Mouse (Mus musculus): ENCODE results near the gene Fam3c.
A peak's percentile ranks its signal among the peaks of the same experiment; 100 is the strongest.

Gene Fam3c

GRCm38 (mm10) chr6:22356086-22356507, at the start of gene Fam3c:
Gene Fam3c (minus strand): TSS chr6:22356243.
- DNase-seq (ENCODE audit: low spot score): peak; percentile 94

GRCm38 (mm10) chr6:22405021-22405420, 49.0 kb upstream of the Fam3c start:
- no peak for DNase-seq (ENCODE audit: low spot score)

GRCm38 (mm10) chr6:22403736-22404135, 47.7 kb upstream of the Fam3c start:
- no peak for DNase-seq (ENCODE audit: low spot score)

GRCm38 (mm10) chr6:22403317-22403716, 47.3 kb upstream of the Fam3c start:
- no peak for DNase-seq (ENCODE audit: low spot score)

- DNase-seq (ENCODE audit: low spot score): no peak
These were observed 46.6 kb upstream of the Fam3c start for GRCm38 (mm10) chr6:22402548-22403164.

GRCm38 (mm10) chr6:22402037-22402436, 46.0 kb upstream of the Fam3c start:
- no peak for DNase-seq (ENCODE audit: low spot score)

- DNase-seq (ENCODE audit: low spot score): no peak
These were observed 42.2 kb upstream of the Fam3c start for GRCm38 (mm10) chr6:22398079-22398774.

- DNase-seq (ENCODE audit: low spot score): no peak
These were observed 39.2 kb upstream of the Fam3c start for GRCm38 (mm10) chr6:22395207-22395606.

GRCm38 (mm10) chr6:22390654-22391365, 34.8 kb upstream of the Fam3c start:
- no peak for DNase-seq (ENCODE audit: low spot score)

GRCm38 (mm10) chr6:22385254-22385870, 29.3 kb upstream of the Fam3c start:
- no peak for DNase-seq (ENCODE audit: low spot score)

- no peak for DNase-seq (ENCODE audit: low spot score)
These were observed 24.2 kb upstream of the Fam3c start for GRCm38 (mm10) chr6:22380269-22380668.

- DNase-seq (ENCODE audit: low spot score): no peak
These were observed 23.8 kb upstream of the Fam3c start for GRCm38 (mm10) chr6:22379831-22380230.

GRCm38 (mm10) chr6:22378462-22378861, 22.4 kb upstream of the Fam3c start:
- no peak for DNase-seq (ENCODE audit: low spot score)

- no peak for DNase-seq (ENCODE audit: low spot score)
These were observed 18.7 kb upstream of the Fam3c start for GRCm38 (mm10) chr6:22374791-22375190.

- DNase-seq (ENCODE audit: low spot score): no peak
These were observed 17.4 kb upstream of the Fam3c start for GRCm38 (mm10) chr6:22373476-22373875.

- no peak for DNase-seq (ENCODE audit: low spot score)
These were observed 10.9 kb upstream of the Fam3c start for GRCm38 (mm10) chr6:22366977-22367376.

- DNase-seq (ENCODE audit: low spot score): no peak
These were observed 7.5 kb upstream of the Fam3c start for GRCm38 (mm10) chr6:22363590-22363989.

GRCm38 (mm10) chr6:22361941-22362340, 5.9 kb upstream of the Fam3c start:
- no peak for DNase-seq (ENCODE audit: low spot score)

- DNase-seq (ENCODE audit: low spot score): no peak
These were observed 3.0 kb upstream of the Fam3c start for GRCm38 (mm10) chr6:22359019-22359418.

GRCm38 (mm10) chr6:22357351-22357750, 1.3 kb upstream of the Fam3c start:
- no peak for DNase-seq (ENCODE audit: low spot score)

GRCm38 (mm10) chr6:22355396-22356085, 502 bp downstream of the Fam3c start:
- DNase-seq (ENCODE audit: low spot score): peak; percentile 60

GRCm38 (mm10) chr6:22354675-22355074, 1.4 kb downstream of the Fam3c start:
- no peak for DNase-seq (ENCODE audit: low spot score)
